Mouse (Mus musculus): ENCODE measurements around the gene Gm49369. TPM values are rescaled to one million over a fixed set of nuclear protein-coding genes. Genes with fewer than 3 reads are reported as not detected.
"Not testable (repeated sequence)": the region's sequence is repeated elsewhere in the genome, so short reads cannot be mapped to it uniquely, and the experiment has no call there.

Gene Gm49369
- polyA plus RNA-seq, 1 experiment from 2014 or later, result not detected

GRCm38 (mm10) chr7:142328507-142328906 lies 54.0 kb downstream of the Gm49369 start:
- ATAC-seq (ENCODE audit: low FRiP score) (no peak), DNase-seq (ENCODE audit: low spot score) (no peak)
- H3K27me3 ChIP-seq (ENCODE audit: control insufficient read depth, insufficient read depth, low read length), result no peaks in the 10 kb centered on the region
- no peak overlapping the region for H3K27ac ChIP-seq
- no peaks in the 10 kb centered on the region for H3K36me3 ChIP-seq (replicated peaks; ENCODE audit: control insufficient read depth, insufficient read depth)
- WGBS, result 63% methylated on average over 3 of the region's 3 CpGs
- H3K4me2 ChIP-seq (replicated peaks), result no peak overlapping the region
- H3K9me3 ChIP-seq (ENCODE audit: control insufficient read depth, low read length), result no peaks in the 10 kb centered on the region
- no peaks in the 10 kb centered on the region for H3K4me1 ChIP-seq (replicated peaks; ENCODE audit: control insufficient read depth, insufficient read depth, low read length)
- H3K4me3 ChIP-seq (replicated peaks; ENCODE audit: low read length), result no peak overlapping the region
- H3K9ac ChIP-seq, result no peak overlapping the region

- Histone ChIP-seq H3K4me2 (replicated peaks) (no peak overlapping the region), H3K36me3 (replicated peaks; ENCODE audit: control insufficient read depth, insufficient read depth) (no peaks in the 10 kb centered on the region), H3K4me3 (replicated peaks; ENCODE audit: low read length) (no peak overlapping the region), H3K27me3 (ENCODE audit: control insufficient read depth, insufficient read depth, low read length) (no peaks in the 10 kb centered on the region), H3K9ac (no peak overlapping the region), H3K27ac (no peak overlapping the region), H3K4me1 (replicated peaks; ENCODE audit: control insufficient read depth, insufficient read depth, low read length) (peaks cover 3% of the 10 kb centered on the region; the same call in 1 of the 2 replicates), H3K9me3 (ENCODE audit: control insufficient read depth, low read length) (no peaks in the 10 kb centered on the region)
- ATAC-seq (ENCODE audit: low FRiP score), result no peak
- 69% methylated on average over 9 of the region's 9 CpGs for WGBS
- no peak for DNase-seq (ENCODE audit: low spot score)
Measured at GRCm38 (mm10) chr7:142326714-142327445, 55.6 kb downstream of the Gm49369 start.

- no peaks in the 10 kb centered on the region for H3K27me3 ChIP-seq (ENCODE audit: control insufficient read depth, insufficient read depth, low read length)
- H3K4me1 ChIP-seq (replicated peaks; ENCODE audit: control insufficient read depth, insufficient read depth, low read length), result peaks cover 16% of the 10 kb centered on the region; the same call in 1 of the 2 replicates
- H3K9me3 ChIP-seq (ENCODE audit: control insufficient read depth, low read length), result no peaks in the 10 kb centered on the region
- H3K9ac ChIP-seq, result no peak overlapping the region
- 90% methylated on average over 12 of the region's 12 CpGs for WGBS
- H3K4me3 ChIP-seq (replicated peaks; ENCODE audit: low read length), result no peak overlapping the region
- H3K4me2 ChIP-seq (replicated peaks), result no peak overlapping the region
- no peaks in the 10 kb centered on the region for H3K36me3 ChIP-seq (replicated peaks; ENCODE audit: control insufficient read depth, insufficient read depth)
- DNase-seq (ENCODE audit: low spot score) (no peak), ATAC-seq (ENCODE audit: low FRiP score) (no peak)
- no peak overlapping the region for H3K27ac ChIP-seq
Measured at GRCm38 (mm10) chr7:142323396-142324117, 58.9 kb downstream of the Gm49369 start.

- no peaks in the 10 kb centered on the region for H3K9me3 ChIP-seq (ENCODE audit: control insufficient read depth, low read length)
Measured at GRCm38 (mm10) chr7:142322641-142323040, 59.8 kb downstream of the Gm49369 start.

GRCm38 (mm10) chr7:142321637-142322306 lies 60.7 kb downstream of the Gm49369 start:
- H3K4me3 ChIP-seq (replicated peaks; ENCODE audit: low read length); H3K36me3 ChIP-seq (replicated peaks; ENCODE audit: control insufficient read depth, insufficient read depth); H3K9me3 ChIP-seq (ENCODE audit: control insufficient read depth, low read length); H3K4me2 ChIP-seq (replicated peaks); ATAC-seq (ENCODE audit: low FRiP score); H3K27me3 ChIP-seq (ENCODE audit: control insufficient read depth, insufficient read depth, low read length); DNase-seq (ENCODE audit: low spot score): not testable (repeated sequence)
- Histone ChIP-seq H3K27ac (0 out of 2 replicates have a peak overlapping the region, but pooled peaks have one; percentile 9), H3K9ac (peak overlapping the region; percentile 39; the same call in 1 of the 2 replicates), H3K4me1 (replicated peaks; ENCODE audit: control insufficient read depth, insufficient read depth, low read length) (peaks cover 16% of the 10 kb centered on the region; the same call in 1 of the 2 replicates)
- WGBS, result 48% methylated on average over 3 of the region's 10 CpGs

More at GRCm38 (mm10) chr7:142322641-142323040, 59.8 kb downstream of the Gm49369 start:
- WGBS, result 92% methylated on average over 6 of the region's 6 CpGs
- no peak overlapping the region for H3K9ac ChIP-seq
- no peak overlapping the region for H3K4me3 ChIP-seq (replicated peaks; ENCODE audit: low read length)
- H3K4me1 ChIP-seq (replicated peaks; ENCODE audit: control insufficient read depth, insufficient read depth, low read length), result peaks cover 16% of the 10 kb centered on the region; the same call in 1 of the 2 replicates
- H3K36me3 ChIP-seq (replicated peaks; ENCODE audit: control insufficient read depth, insufficient read depth), result no peaks in the 10 kb centered on the region
- DNase-seq (ENCODE audit: low spot score) (no peak), ATAC-seq (ENCODE audit: low FRiP score) (no peak)
- no peaks in the 10 kb centered on the region for H3K27me3 ChIP-seq (ENCODE audit: control insufficient read depth, insufficient read depth, low read length)
- no peak overlapping the region for H3K27ac ChIP-seq
- no peak overlapping the region for H3K4me2 ChIP-seq (replicated peaks)

Other genes starting within 250 kb of the Gm49369 start
- gene Gm39115, start 246.6 kb downstream of the Gm49369 start, polyA plus RNA-seq (2014; fragmentation: Nextera tagmentation; extraction: Ambion mirVana), result not detected in 2 replicates
- 0.15 TPM in 1 of 2 replicates, not detected in the other for gene Gm45337, start 238.1 kb downstream of the Gm49369 start, polyA plus RNA-seq (2014; fragmentation: Nextera tagmentation; extraction: Ambion mirVana)
- not detected in 2 replicates for gene Gm29735, start 225.6 kb downstream of the Gm49369 start, polyA plus RNA-seq (2014; fragmentation: Nextera tagmentation; extraction: Ambion mirVana)
- not detected in 2 replicates for gene Gm4553, start 216.9 kb downstream of the Gm49369 start, polyA plus RNA-seq (2014; fragmentation: Nextera tagmentation; extraction: Ambion mirVana)
- not detected in 2 replicates for gene Krtap5-2, start 206.7 kb downstream of the Gm49369 start, polyA plus RNA-seq (2014; fragmentation: Nextera tagmentation; extraction: Ambion mirVana)
- not detected in 2 replicates for gene Gm10153, start 192.3 kb downstream of the Gm49369 start, polyA plus RNA-seq (2014; fragmentation: Nextera tagmentation; extraction: Ambion mirVana)
- not detected in 2 replicates for gene Krtap5-3, start 181.3 kb downstream of the Gm49369 start, polyA plus RNA-seq (2014; fragmentation: Nextera tagmentation; extraction: Ambion mirVana)
- not detected in 2 replicates for gene Gm7579, start 170.8 kb downstream of the Gm49369 start, polyA plus RNA-seq (2014; fragmentation: Nextera tagmentation; extraction: Ambion mirVana)
- gene Krtap5-5, start 152.7 kb downstream of the Gm49369 start, polyA plus RNA-seq (2014; fragmentation: Nextera tagmentation; extraction: Ambion mirVana), result not detected in 2 replicates
- gene Gm40460, start 141.6 kb downstream of the Gm49369 start, polyA plus RNA-seq (2014; fragmentation: Nextera tagmentation; extraction: Ambion mirVana), result not detected in 2 replicates
- not detected in 2 replicates for gene Gm2431, start 124.3 kb downstream of the Gm49369 start, polyA plus RNA-seq (2014; fragmentation: Nextera tagmentation; extraction: Ambion mirVana)
- not detected in 2 replicates for gene Gm4559, start 108.3 kb downstream of the Gm49369 start, polyA plus RNA-seq (2014; fragmentation: Nextera tagmentation; extraction: Ambion mirVana)
- gene Krtap5-1, start 85.5 kb downstream of the Gm49369 start, polyA plus RNA-seq (2014; fragmentation: Nextera tagmentation; extraction: Ambion mirVana), result not detected in 2 replicates
- not detected in 2 replicates for gene Krtap5-4, start 79.1 kb downstream of the Gm49369 start, polyA plus RNA-seq (2014; fragmentation: Nextera tagmentation; extraction: Ambion mirVana)
- 6.4 and 7.3 TPM in 2 replicates for gene Ifitm10, start 8.9 kb downstream of the Gm49369 start, polyA plus RNA-seq (2014; fragmentation: Nextera tagmentation; extraction: Ambion mirVana)
- 313 and 325 TPM in 2 replicates for gene Ctsd, start 5.4 kb upstream of the Gm49369 start, polyA plus RNA-seq (2014; fragmentation: Nextera tagmentation; extraction: Ambion mirVana)
- not detected in 2 replicates for gene Syt8, start 52.2 kb upstream of the Gm49369 start, polyA plus RNA-seq (2014; fragmentation: Nextera tagmentation; extraction: Ambion mirVana)
- gene Tnni2, start 59.1 kb upstream of the Gm49369 start, polyA plus RNA-seq (2014; fragmentation: Nextera tagmentation; extraction: Ambion mirVana), result 1.0 TPM in 1 of 2 replicates, not detected in the other
- 4.8 and 8.2 TPM in 2 replicates for gene Lsp1, start 78.1 kb upstream of the Gm49369 start, polyA plus RNA-seq (2014; fragmentation: Nextera tagmentation; extraction: Ambion mirVana)
- 1.2 and 1.6 TPM in 2 replicates for gene Tnnt3, start 116.2 kb upstream of the Gm49369 start, polyA plus RNA-seq (2014; fragmentation: Nextera tagmentation; extraction: Ambion mirVana)
- 21.6 and 22.9 TPM in 2 replicates for gene Mrpl23, start 150.0 kb upstream of the Gm49369 start, polyA plus RNA-seq (2014; fragmentation: Nextera tagmentation; extraction: Ambion mirVana)

Measured in hindbrain, embryonic 14.5 days (tissue).